Mouse (Mus musculus): ENCODE measurements at regions not wholly inside any gene's neighbourhood (a gene's known extent, or its start where the extent isn't known, plus 50 kb on each side); places are given as distances from the start of the nearest gene placed in this dataset.

- H3K4me2 ChIP-seq: peak overlapping the region; percentile 31
- H3K27me3 ChIP-seq (replicated peaks): no peaks in the 10 kb centered on the region
- WGBS: 25% methylated on average over 17 of the region's 17 CpGs
- peaks cover 9% of the 10 kb centered on the region; the same call in 1 of the 2 replicates for H3K4me1 ChIP-seq
- H3K9me3 ChIP-seq (replicated peaks): no peaks in the 10 kb centered on the region
- peak; percentile 82 for ATAC-seq (ENCODE audit: low FRiP score)
- H3K27ac ChIP-seq (replicated peaks): peak overlapping the region; percentile 58
- no peak overlapping the region for H3K9ac ChIP-seq (replicated peaks)
- H3K4me3 ChIP-seq (replicated peaks): no peak overlapping the region
- H3K36me3 ChIP-seq: no peaks in the 10 kb centered on the region
Measured at GRCm38 (mm10) chr3:115631573-115632416, 83.1 kb downstream of the S1pr1 start.

- no peak for ATAC-seq (ENCODE audit: low FRiP score)
- WGBS: 97% methylated on average over 3 of the region's 3 CpGs
- no peak overlapping the region for H3K27ac ChIP-seq (replicated peaks)
Measured at GRCm38 (mm10) chr3:115622920-115623319, 92.0 kb downstream of the S1pr1 start.

DNA sequence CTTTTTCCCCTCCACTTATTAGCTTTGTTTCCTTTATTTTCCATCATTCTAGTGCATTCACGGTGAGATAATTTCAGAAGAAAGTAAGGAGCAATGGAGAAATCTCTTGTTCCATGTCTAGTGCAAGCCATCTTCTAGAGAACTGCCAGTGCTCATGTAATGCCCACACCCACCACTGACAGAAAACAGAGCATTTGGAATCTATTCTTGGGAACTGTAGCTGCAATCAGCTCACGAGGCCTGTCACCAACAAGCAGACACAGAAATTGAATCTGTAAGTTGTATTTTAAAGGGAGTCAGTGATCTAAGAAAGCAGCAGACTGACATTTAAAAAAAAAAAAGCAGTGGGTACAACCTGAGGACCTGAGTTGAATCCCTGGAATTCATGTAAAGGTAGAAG is 92.6 kb downstream of the S1pr1 start:
- no peak overlapping the region for H3K4me2 ChIP-seq
- H3K4me3 ChIP-seq (replicated peaks): no peak overlapping the region
- H3K9ac ChIP-seq (replicated peaks): no peak overlapping the region
- no peak for ATAC-seq (ENCODE audit: low FRiP score)
- WGBS: 88% methylated on average over 2 of the region's 2 CpGs
- H3K4me1 ChIP-seq: no peaks in the 10 kb centered on the region
- no peaks in the 10 kb centered on the region for H3K9me3 ChIP-seq (replicated peaks)
- H3K27me3 ChIP-seq (replicated peaks): no peaks in the 10 kb centered on the region
- H3K36me3 ChIP-seq: no peaks in the 10 kb centered on the region
- no peak overlapping the region for H3K27ac ChIP-seq (replicated peaks)

More at GRCm38 (mm10) chr3:115622920-115623319, 92.0 kb downstream of the S1pr1 start:
- H3K9ac ChIP-seq (replicated peaks): no peak overlapping the region
- H3K36me3 ChIP-seq: no peaks in the 10 kb centered on the region
- H3K9me3 ChIP-seq (replicated peaks): no peaks in the 10 kb centered on the region
- no peak overlapping the region for H3K4me2 ChIP-seq
- no peaks in the 10 kb centered on the region for H3K4me1 ChIP-seq
- H3K4me3 ChIP-seq (replicated peaks): no peak overlapping the region
- no peaks in the 10 kb centered on the region for H3K27me3 ChIP-seq (replicated peaks)

GRCm38 (mm10) chr3:115619970-115620369 is 94.9 kb downstream of the S1pr1 start:
- H3K27me3 ChIP-seq (replicated peaks): no peaks in the 10 kb centered on the region
- no peak overlapping the region for H3K9ac ChIP-seq (replicated peaks)
- H3K4me1 ChIP-seq: no peaks in the 10 kb centered on the region
- H3K9me3 ChIP-seq (replicated peaks): no peaks in the 10 kb centered on the region
- no peak overlapping the region for H3K4me2 ChIP-seq
- no peak overlapping the region for H3K27ac ChIP-seq (replicated peaks)
- WGBS: 55% methylated on average over 3 of the region's 3 CpGs
- H3K4me3 ChIP-seq (replicated peaks): no peak overlapping the region
- 0 out of 2 replicates have a peak, but pooled peaks have one; percentile 45 for ATAC-seq (ENCODE audit: low FRiP score)
- no peaks in the 10 kb centered on the region for H3K36me3 ChIP-seq

DNA sequence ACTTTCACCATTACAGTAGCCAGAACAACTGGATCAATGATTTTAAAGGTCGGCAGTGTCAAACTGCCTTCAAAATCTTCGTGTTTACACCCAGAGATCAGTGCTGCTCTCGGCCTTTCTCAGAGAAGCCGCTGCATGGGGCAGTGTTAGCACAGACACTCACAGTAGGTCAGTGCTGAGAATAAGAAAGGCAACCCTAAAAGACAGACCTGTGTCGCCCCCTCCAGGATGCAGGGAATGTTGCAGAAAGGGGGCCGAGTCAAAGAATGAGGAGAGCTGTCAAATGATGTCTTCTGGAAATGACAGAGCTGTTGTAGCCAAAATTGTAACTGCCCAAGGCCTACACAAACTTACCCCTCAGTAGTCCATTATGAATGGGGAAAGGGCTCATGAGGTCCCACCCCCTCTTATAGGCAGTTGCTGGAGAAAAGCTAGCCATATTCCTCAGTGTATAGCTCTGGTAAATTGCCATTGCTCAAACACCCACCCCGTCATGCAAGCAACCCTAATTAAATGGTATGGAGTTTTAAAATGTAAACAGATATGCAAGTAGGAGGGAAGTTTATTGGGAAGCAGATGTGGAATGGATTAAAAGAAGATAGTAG is 98.8 kb downstream of the S1pr1 start:
- Histone ChIP-seq H3K4me3 (replicated peaks) (no peak overlapping the region), H3K9ac (replicated peaks) (no peak overlapping the region), H3K27ac (replicated peaks) (no peak overlapping the region), H3K27me3 (replicated peaks) (no peaks in the 10 kb centered on the region), H3K36me3 (no peaks in the 10 kb centered on the region), H3K9me3 (replicated peaks) (no peaks in the 10 kb centered on the region), H3K4me2 (no peak overlapping the region), H3K4me1 (no peaks in the 10 kb centered on the region)
- ATAC-seq (ENCODE audit: low FRiP score): no peak; the same call in 1 of the 2 replicates
- 23% methylated on average over 7 of the region's 7 CpGs for WGBS

DNA sequence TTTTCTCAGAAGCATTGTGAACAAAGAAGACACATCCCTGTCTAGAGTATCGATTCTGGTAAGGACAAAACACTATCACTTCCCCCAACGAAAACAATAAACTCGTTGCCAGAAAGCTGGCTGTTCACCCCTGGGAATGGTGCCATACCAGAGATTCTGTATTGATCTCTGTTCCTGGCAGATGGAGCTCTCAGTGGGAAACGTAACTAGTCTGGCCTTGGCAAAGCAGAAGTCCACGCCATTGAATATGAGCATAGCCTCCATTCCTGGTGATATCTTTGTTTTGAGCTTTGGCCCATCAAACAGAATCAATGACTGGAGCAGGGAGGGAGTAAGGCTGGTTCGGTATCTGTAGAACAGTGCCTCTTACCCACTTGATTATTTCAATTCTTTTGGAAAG is 102.0 kb downstream of the S1pr1 start:
- Histone ChIP-seq H3K4me3 (replicated peaks) (no peak overlapping the region), H3K4me2 (no peak overlapping the region), H3K36me3 (no peaks in the 10 kb centered on the region), H3K9me3 (replicated peaks) (no peaks in the 10 kb centered on the region), H3K27ac (replicated peaks) (no peak overlapping the region), H3K4me1 (no peaks in the 10 kb centered on the region), H3K27me3 (replicated peaks) (no peaks in the 10 kb centered on the region), H3K9ac (replicated peaks) (no peak overlapping the region)
- 80% methylated on average over 6 of the region's 6 CpGs for WGBS
- no peak for ATAC-seq (ENCODE audit: low FRiP score)

DNA sequence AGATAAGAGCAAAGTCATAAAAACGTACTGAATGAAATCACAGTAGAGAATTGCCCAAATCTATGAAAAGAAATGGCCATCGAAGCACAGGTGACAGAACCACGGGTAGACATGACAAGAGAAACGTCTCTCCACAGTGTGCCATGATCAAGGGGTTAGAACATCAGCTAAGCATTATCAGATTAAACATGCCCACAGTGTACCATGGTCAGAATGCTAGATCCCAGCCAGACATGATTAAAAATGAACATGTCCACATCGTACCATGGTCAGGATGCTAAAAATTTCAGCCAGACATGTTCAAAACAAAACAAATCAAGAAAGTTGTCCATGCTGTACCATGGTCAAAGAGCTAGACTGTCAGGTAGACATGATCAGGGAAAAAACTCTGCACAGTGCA is 106.8 kb downstream of the S1pr1 start:
- WGBS: 90% methylated on average over 5 of the region's 5 CpGs
- Histone ChIP-seq H3K4me3 (replicated peaks) (no peak overlapping the region), H3K4me1 (no peaks in the 10 kb centered on the region), H3K36me3 (no peaks in the 10 kb centered on the region), H3K9me3 (replicated peaks) (no peaks in the 10 kb centered on the region), H3K4me2 (no peak overlapping the region), H3K27me3 (replicated peaks) (no peaks in the 10 kb centered on the region), H3K27ac (replicated peaks) (no peak overlapping the region), H3K9ac (replicated peaks) (no peak overlapping the region)
- no peak for ATAC-seq (ENCODE audit: low FRiP score)

DNA sequence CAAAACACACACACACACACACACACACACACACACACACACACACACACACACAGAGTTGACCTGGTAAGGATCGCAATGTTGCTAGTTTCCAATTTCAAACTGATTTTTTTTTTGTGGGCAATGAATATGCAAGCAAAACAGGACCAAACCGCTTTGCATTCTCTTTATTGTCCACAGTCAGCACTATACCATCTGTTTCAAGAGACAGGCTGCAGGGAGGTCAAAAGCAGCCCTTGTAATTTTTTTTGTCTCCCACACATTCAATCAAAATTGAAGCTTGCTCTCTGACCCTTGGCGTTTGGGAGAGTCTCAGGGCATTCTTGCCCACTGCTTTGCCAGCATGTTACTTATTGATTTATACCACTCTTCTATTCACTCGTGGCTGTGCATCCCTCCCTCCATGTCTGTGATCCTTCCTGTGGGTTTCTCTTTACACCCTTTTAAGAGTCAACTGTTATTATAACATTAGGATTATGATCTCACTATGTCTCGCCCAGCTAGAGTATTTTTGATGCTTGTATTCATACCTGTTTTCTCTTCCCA is 110.1 kb downstream of the S1pr1 start:
- WGBS: 25% methylated on average over 5 of the region's 5 CpGs
- ATAC-seq (ENCODE audit: low FRiP score): peak; percentile 35; the same call in 1 of the 2 replicates
- H3K27ac ChIP-seq (replicated peaks): no peak overlapping the region

GRCm38 (mm10) chr3:115604267-115604666 is 110.6 kb downstream of the S1pr1 start:
- Histone ChIP-seq H3K9ac (replicated peaks) (no peak overlapping the region), H3K4me2 (no peak overlapping the region), H3K4me1 (no peaks in the 10 kb centered on the region), H3K36me3 (no peaks in the 10 kb centered on the region), H3K27me3 (replicated peaks) (no peaks in the 10 kb centered on the region), H3K27ac (replicated peaks) (no peak overlapping the region), H3K9me3 (replicated peaks) (no peaks in the 10 kb centered on the region), H3K4me3 (replicated peaks) (no peak overlapping the region)
- WGBS: 21% methylated on average over 7 of the region's 7 CpGs
- ATAC-seq (ENCODE audit: low FRiP score): no peak

More for the DNA sequence above, 110.1 kb downstream of the S1pr1 start:
- no peak overlapping the region for H3K9ac ChIP-seq (replicated peaks)
- H3K27me3 ChIP-seq (replicated peaks): no peaks in the 10 kb centered on the region
- H3K4me2 ChIP-seq: no peak overlapping the region
- H3K9me3 ChIP-seq (replicated peaks): no peaks in the 10 kb centered on the region
- no peaks in the 10 kb centered on the region for H3K36me3 ChIP-seq
- no peak overlapping the region for H3K4me3 ChIP-seq (replicated peaks)
- H3K4me1 ChIP-seq: no peaks in the 10 kb centered on the region

DNA sequence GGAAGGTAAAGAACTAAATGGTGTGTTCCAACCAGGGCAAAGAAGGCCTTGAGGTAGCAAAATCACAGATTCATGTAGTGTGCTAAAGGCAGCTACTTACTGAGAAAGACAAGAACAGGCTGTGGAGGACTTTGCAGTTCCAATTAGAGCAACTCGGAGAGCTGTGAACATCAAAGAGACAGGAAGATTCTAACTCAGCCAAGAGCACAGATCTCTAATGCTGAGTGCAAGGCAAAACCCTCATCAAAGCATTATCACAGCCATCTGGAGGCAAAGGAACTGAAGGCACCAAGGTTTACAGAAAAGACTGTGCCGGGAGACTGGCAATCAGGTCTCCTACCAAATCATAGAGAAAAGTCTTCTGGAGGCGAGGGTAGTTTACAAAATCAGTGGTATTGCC is 111.1 kb downstream of the S1pr1 start:
- WGBS: 68% methylated on average over 3 of the region's 3 CpGs
- no peak for ATAC-seq (ENCODE audit: low FRiP score)
- Histone ChIP-seq H3K4me3 (replicated peaks) (no peak overlapping the region), H3K27me3 (replicated peaks) (no peaks in the 10 kb centered on the region), H3K27ac (replicated peaks) (no peak overlapping the region), H3K9ac (replicated peaks) (no peak overlapping the region), H3K9me3 (replicated peaks) (no peaks in the 10 kb centered on the region), H3K4me2 (no peak overlapping the region), H3K36me3 (no peaks in the 10 kb centered on the region), H3K4me1 (no peaks in the 10 kb centered on the region)

- Histone ChIP-seq H3K4me1 (no peaks in the 10 kb centered on the region), H3K9ac (replicated peaks) (no peak overlapping the region), H3K4me3 (replicated peaks) (no peak overlapping the region), H3K9me3 (replicated peaks) (no peaks in the 10 kb centered on the region), H3K27me3 (replicated peaks) (no peaks in the 10 kb centered on the region), H3K4me2 (no peak overlapping the region), H3K36me3 (no peaks in the 10 kb centered on the region), H3K27ac (replicated peaks) (no peak overlapping the region)
- no peak for ATAC-seq (ENCODE audit: low FRiP score)
- WGBS: 92% methylated on average over 2 of the region's 2 CpGs
Measured at GRCm38 (mm10) chr3:115599281-115599680, 115.6 kb downstream of the S1pr1 start.

DNA sequence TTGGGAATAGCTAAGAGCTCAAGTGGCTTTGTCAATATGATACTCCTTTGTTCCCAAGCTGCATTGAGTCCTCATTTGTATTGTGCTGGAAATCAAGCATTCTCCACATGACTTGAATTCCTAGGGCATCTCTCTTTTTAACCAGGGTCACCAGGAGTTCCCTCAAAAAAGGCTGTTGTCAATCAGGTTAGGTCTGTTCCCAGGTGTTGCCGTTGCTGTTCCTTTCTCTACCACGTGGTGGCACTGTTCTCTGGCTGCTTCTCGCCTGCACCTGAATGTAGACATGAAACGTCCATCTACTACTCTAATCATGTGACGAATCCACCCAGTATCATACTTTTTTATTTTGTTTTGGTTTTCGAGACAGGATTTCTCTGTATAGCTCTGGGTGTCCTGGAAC is 118.3 kb downstream of the S1pr1 start:
- Histone ChIP-seq H3K36me3 (no peaks in the 10 kb centered on the region), H3K9ac (replicated peaks) (no peak overlapping the region), H3K4me1 (no peaks in the 10 kb centered on the region), H3K9me3 (replicated peaks) (no peaks in the 10 kb centered on the region), H3K27ac (replicated peaks) (no peak overlapping the region), H3K27me3 (replicated peaks) (no peaks in the 10 kb centered on the region), H3K4me3 (replicated peaks) (no peak overlapping the region), H3K4me2 (no peak overlapping the region)
- no peak for ATAC-seq (ENCODE audit: low FRiP score)
- WGBS: 39% methylated on average over 6 of the region's 6 CpGs
